Mouse (Mus musculus) liver, postnatal 0 days (tissue): ENCODE data around the gene Gucd1. TPM values are rescaled to one million over a fixed set of nuclear protein-coding genes. Genes with fewer than 3 reads are reported as not detected.
"Not testable (repeated sequence)": the region's sequence is repeated elsewhere in the genome, so short reads cannot be mapped to it uniquely, and the experiment has no call there.

Experiments used
- ATAC-seq: fragments of 200-750 bp; cut with Nextera tagmentation; 2 replicates; pipeline ENCODE4 v1.8.0; 2017; ENCODE audit warnings: mild to moderate bottlenecking, moderate library complexity
- DNase-seq: peaks from one replicate; pipeline ENCODE4 v3.0.0-alpha.2; 2016
- H3K27ac ChIP-seq: fragments of 300-500 bp; sonication (generic); 2 replicates; pipeline ENCODE4 v1.5.1; 2014; ENCODE audit warnings: antibody characterized with exemption, moderate library complexity, mild to moderate bottlenecking, low read depth
- H3K27me3 ChIP-seq: fragments of 300-500 bp; sonication (generic); 2 replicates; pipeline ENCODE4 v1.6.1; 2014; ENCODE audit warnings: low read length, control low read depth, mixed read lengths; ENCODE audit not compliant: insufficient read depth
- H3K36me3 ChIP-seq: fragments of 300-500 bp; sonication (generic); replicated peaks from 2 replicates; pipeline ENCODE4 v1.6.1; 2014; ENCODE audit warnings: mild to moderate bottlenecking, control low read depth, low read length, moderate library complexity, mixed read lengths; ENCODE audit not compliant: insufficient read depth
- H3K4me1 ChIP-seq: fragments of 300-500 bp; sonication (generic); 2 replicates; pipeline ENCODE4 v1.6.1; 2014; ENCODE audit warnings: antibody characterized with exemption, mild to moderate bottlenecking, control low read depth; ENCODE audit not compliant: insufficient read depth
- H3K4me2 ChIP-seq: fragments of 300-500 bp; sonication (generic); 2 replicates; pipeline ENCODE4 v1.6.1; 2014; ENCODE audit warnings: low read depth, mild to moderate bottlenecking, low read length, moderate library complexity, mixed read lengths
- H3K4me3 ChIP-seq: fragments of 300-500 bp; sonication (generic); 2 replicates; pipeline ENCODE4 v1.5.1; 2014; ENCODE audit warnings: low read depth, low read length
- H3K9ac ChIP-seq: fragments of 300-500 bp; sonication (generic); replicated peaks from 2 replicates; pipeline ENCODE4 v1.6.1; 2014; ENCODE audit warnings: mild to moderate bottlenecking, moderate library complexity
- H3K9me3 ChIP-seq: fragments of 300-500 bp; sonication (generic); 2 replicates; pipeline ENCODE4 v1.6.1; 2016; ENCODE audit warnings: mild to moderate bottlenecking, control low read depth, low read length, mixed read lengths
- CTCF ChIP-seq: sonication (generic); IDR thresholded peaks from 2 replicates; pipeline ENCODE4 v1.5.1; 2016; ENCODE audit warnings: antibody characterized with exemption, low read depth
- EP300 ChIP-seq: IDR thresholded peaks from 2 replicates; pipeline ENCODE4 v1.6.1; 2016; ENCODE audit warnings: antibody characterized with exemption, low read depth, mild to moderate bottlenecking
- WGBS: fragments of 180-500 bp; shearing (Covaris S2); extraction: QIAGEN DNeasy Blood & Tissue Kit; methylation state at CpG from one replicate; pipeline ENCODE4 v1.1.7; 2014; ENCODE audit not compliant: insufficient replicate concordance; 5-methylcytosine and 5-hydroxymethylcytosine counted together
- polyA plus RNA-seq: library from polyadenylated mRNA; unstranded; fragments of >200 nt; fragmentation: Nextera tagmentation; extraction: Ambion mirVana; gene quantifications from 2 replicates; pipeline ENCODE4 v1.2.1, GENCODE M21; 2015

The Gucd1 gene
- polyA plus RNA-seq, result 45.2 and 45.6 TPM in 2 replicates

GRCm38 (mm10) chr10:75517758-75518143, at the start of gene Gucd1:
Gene Gucd1, minus strand, starts transcription at chr10:75517972.
- H3K4me1 ChIP-seq, result peaks cover 40% of the 10 kb centered on the region
- 0% methylated on average over 20 of the region's 20 CpGs for WGBS
- no peak; the same call in 1 of the 2 replicates for TF ChIP-seq CTCF
- peak; percentile 88 for TF ChIP-seq EP300

GRCm38 (mm10) chr10:75566765-75567164, 49.0 kb upstream of the Gucd1 start:
- H3K4me1 ChIP-seq, result peaks cover 24% of the 10 kb centered on the region
- not testable (repeated sequence) for H3K36me3 ChIP-seq, ATAC-seq, H3K4me2 ChIP-seq, DNase-seq, H3K27ac ChIP-seq, H3K27me3 ChIP-seq, H3K4me3 ChIP-seq, H3K9me3 ChIP-seq, H3K9ac ChIP-seq
- WGBS, result 84% methylated on average over 2 of the region's 2 CpGs
- 0 out of 2 replicates have a peak, but pooled peaks have one; percentile 30 for TF ChIP-seq CTCF

More at GRCm38 (mm10) chr10:75517758-75518143, at the start of gene Gucd1:
- Histone ChIP-seq H3K9ac (peak within 1 kb of the TSS; percentile 96), H3K36me3 (peaks cover 36% of the 10 kb centered on the region), H3K4me3 (peak within 1 kb of the TSS; percentile 90), H3K27me3 (no peaks in the 10 kb centered on the region), H3K9me3 (no peaks in the 10 kb centered on the region), H3K27ac (peak within 1 kb of the TSS; percentile 99), H3K4me2 (peak within 1 kb of the TSS; percentile 92)
- ATAC-seq (peak; percentile 86), DNase-seq (peak; percentile 97)

- no peak overlapping the region for H3K9ac ChIP-seq
- WGBS, result 46% methylated on average over 5 of the region's 5 CpGs
- peak; percentile 37; the same call in 1 of the 2 replicates for ATAC-seq
These were observed 48.5 kb upstream of the Gucd1 start for GRCm38 (mm10) chr10:75566321-75566720.

DNA sequence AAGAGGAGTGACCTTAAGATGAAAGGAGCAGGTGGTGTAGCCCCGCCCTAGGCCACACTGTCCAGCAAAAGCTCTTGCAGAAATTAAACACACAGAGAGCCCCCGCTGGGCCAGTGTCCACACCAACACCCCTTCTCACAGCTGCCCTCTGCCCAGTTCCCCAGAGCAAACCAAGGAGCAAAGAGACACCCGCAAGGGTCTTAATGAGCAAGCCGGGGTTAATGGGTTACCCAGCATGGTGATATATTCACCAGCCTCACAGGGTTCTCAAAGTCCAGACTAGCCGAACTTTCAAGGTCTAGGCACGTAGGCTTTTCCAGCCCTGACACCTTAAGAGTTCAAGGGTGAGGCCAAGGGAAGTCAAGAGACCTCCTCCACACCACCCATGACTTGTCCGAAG, 48.1 kb upstream of the Gucd1 start:
- TF ChIP-seq EP300, result no peak
- TF ChIP-seq CTCF, result no peak
- WGBS, result 30% methylated on average over 7 of the region's 7 CpGs
- ATAC-seq (peak; percentile 52), DNase-seq (peak; percentile 34)
- Histone ChIP-seq H3K4me1 (peaks cover 24% of the 10 kb centered on the region), H3K27ac (peak overlapping the region; percentile 73), H3K4me3 (0 out of 2 replicates have a peak overlapping the region, but pooled peaks have one; percentile 12), H3K27me3 (peaks cover 10% of the 10 kb centered on the region), H3K9ac (no peak overlapping the region), H3K4me2 (peak overlapping the region; percentile 20), H3K9me3 (no peaks in the 10 kb centered on the region), H3K36me3 (no peaks in the 10 kb centered on the region)

More at GRCm38 (mm10) chr10:75566321-75566720, 48.5 kb upstream of the Gucd1 start:
- peaks cover 24% of the 10 kb centered on the region for H3K4me1 ChIP-seq
- peaks cover 6% of the 10 kb centered on the region for H3K27me3 ChIP-seq
- peak; percentile 15 for TF ChIP-seq CTCF
- no peak for TF ChIP-seq EP300
- H3K9me3 ChIP-seq, result no peaks in the 10 kb centered on the region
- peak overlapping the region; percentile 20 for H3K4me2 ChIP-seq
- 0 out of 2 replicates have a peak overlapping the region, but pooled peaks have one; percentile 12 for H3K4me3 ChIP-seq
- no peak for DNase-seq
- no peaks in the 10 kb centered on the region for H3K36me3 ChIP-seq
- peak overlapping the region; percentile 73 for H3K27ac ChIP-seq

- Histone ChIP-seq H3K4me1 (peaks cover 27% of the 10 kb centered on the region), H3K27me3 (peaks cover 15% of the 10 kb centered on the region), H3K4me2 (peak overlapping the region; percentile 20), H3K4me3 (no peak overlapping the region), H3K36me3 (no peaks in the 10 kb centered on the region), H3K9me3 (no peaks in the 10 kb centered on the region), H3K9ac (no peak overlapping the region), H3K27ac (peak overlapping the region; percentile 73)
- DNase-seq (no peak), ATAC-seq (peak; percentile 37; the same call in 1 of the 2 replicates)
- WGBS, result 25% methylated on average over 6 of the region's 6 CpGs
- no peak for TF ChIP-seq EP300
- no peak for TF ChIP-seq CTCF
These were observed 47.7 kb upstream of the Gucd1 start for GRCm38 (mm10) chr10:75565436-75565835.

- no peaks in the 10 kb centered on the region for H3K9me3 ChIP-seq
- no peak for TF ChIP-seq EP300
- no peak for TF ChIP-seq CTCF
- no peak overlapping the region for H3K9ac ChIP-seq
- H3K4me2 ChIP-seq, result peak overlapping the region; percentile 20
- H3K36me3 ChIP-seq, result no peaks in the 10 kb centered on the region
- ATAC-seq (no peak), DNase-seq (no peak)
- WGBS, result 52% methylated on average over 12 of the region's 12 CpGs
- H3K27me3 ChIP-seq, result peaks cover 21% of the 10 kb centered on the region
- no peak overlapping the region for H3K4me3 ChIP-seq
- H3K4me1 ChIP-seq, result peaks cover 31% of the 10 kb centered on the region
- peak overlapping the region; percentile 67 for H3K27ac ChIP-seq
These were observed 47.0 kb upstream of the Gucd1 start for GRCm38 (mm10) chr10:75564687-75565265.
